Mouse (Mus musculus): ENCODE measurements at regions not wholly inside any gene's neighbourhood (a gene's known extent, or its start where the extent isn't known, plus 50 kb on each side); places are given as distances from the start of the nearest gene placed in this dataset.

DNA sequence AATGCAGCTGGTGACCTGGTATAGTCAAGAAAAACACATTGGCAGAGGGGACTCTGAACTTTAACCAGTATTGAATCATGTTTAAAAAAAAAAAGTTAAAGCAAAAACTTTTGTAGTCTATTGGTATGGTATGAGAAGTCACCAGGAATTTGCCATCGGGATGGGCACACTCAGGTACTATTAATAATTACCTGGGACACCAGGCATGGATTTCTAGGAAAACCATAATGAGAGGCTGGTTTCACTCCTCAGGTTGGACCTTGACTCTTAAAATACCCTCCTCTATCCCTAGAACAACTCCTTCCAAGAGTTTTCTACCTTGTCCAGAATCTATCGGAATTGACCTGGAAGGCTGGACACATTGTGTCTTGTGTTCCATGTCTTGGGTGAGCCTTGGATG lies 155.5 kb upstream of the Foxq1 start:
- DNase-seq (ENCODE audit: low read depth, low spot score), result no peak

DNA sequence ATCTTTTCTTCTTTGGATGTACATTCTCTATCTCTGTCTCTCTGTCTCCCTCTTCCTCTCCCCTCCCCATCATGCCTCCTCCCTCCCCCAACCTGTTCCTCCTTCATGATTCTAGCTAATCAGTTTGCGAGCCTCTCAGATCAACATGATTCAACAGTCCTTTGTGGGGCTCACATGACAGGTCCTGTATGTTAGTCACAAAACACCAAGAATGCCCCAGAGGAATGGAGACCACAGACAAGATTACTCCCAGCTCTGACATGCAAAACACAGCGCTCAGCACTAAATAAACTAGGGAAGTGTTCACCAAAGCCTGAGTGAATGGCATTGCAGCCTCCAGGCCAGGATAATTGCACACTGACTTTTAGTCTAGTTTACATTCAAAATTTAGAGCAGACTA lies 150.6 kb upstream of the Foxq1 start:
- DNase-seq (ENCODE audit: low read depth, low spot score), result no peak

DNA sequence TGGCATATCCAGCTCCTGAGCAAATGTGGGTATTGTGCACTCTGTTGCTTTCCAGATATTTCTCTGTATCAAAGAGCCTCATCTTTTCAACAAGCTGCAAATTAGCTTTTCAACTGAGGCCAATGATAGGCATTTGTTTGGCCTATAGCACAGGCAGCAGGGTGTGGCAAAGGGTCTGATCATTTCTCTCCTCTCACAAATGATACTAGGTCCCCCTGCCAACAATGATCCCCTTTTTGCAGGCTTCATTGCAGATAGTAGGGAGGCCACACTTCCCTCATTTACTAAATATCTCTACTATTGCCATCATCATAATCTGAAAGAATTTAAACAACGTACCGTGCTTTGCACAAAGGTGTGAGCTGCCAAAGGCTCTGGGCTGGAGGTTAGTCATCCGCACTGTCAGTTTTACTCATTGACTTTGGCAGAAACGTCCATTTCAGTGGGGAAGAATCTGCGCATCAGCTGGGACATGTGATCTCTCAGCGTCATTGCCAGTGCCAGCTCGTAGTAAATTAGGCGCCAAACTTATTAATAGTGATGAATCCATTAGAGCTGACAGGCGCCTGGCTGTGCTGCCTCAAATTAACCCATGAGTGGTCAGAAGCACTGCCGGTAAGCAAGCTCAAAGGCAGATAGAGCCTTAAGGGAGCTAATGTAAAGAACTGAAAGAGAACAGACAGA lies 147.4 kb upstream of the Foxq1 start:
- no peak for DNase-seq (ENCODE audit: low read depth, low spot score)

DNA sequence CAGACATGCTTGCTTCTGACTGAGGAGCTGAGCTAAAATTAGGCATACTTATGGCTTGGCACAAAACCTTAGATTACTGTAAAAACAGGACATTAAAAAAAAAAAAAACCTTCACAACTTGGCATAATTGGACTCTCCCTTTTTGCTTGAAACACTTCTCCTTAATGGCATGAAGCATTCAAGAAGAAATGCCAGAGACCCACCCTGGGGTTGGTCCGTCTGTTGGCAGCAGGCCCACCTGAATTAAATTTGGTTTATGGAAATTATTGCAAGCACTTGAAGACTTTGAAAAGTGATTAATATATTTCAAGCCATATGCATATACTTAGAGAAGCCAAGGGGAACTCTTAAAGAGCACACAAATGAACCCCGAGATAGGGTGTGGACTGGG lies 146.8 kb upstream of the Foxq1 start:
- no peak for DNase-seq (ENCODE audit: low read depth, low spot score)

DNA sequence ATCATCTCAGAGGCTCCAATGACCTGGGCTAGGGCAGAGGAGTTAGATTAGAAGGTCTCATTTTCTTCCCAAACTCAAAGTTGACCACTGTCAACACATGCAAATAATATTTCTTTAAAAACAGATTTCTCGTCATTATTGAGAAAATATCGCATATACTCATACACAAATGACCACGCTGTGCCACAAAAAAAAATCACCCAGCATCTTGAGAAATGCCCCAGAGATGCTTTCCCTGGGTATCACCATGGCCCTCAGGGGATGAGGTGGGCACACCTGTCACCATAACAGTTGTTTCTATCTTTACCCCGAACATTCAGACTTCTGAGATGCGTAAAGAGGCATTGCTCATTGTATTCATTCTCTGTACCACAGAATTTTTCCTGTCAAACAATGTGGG lies 134.4 kb upstream of the Foxq1 start:
- no peak for DNase-seq (ENCODE audit: low read depth, low spot score)

DNA sequence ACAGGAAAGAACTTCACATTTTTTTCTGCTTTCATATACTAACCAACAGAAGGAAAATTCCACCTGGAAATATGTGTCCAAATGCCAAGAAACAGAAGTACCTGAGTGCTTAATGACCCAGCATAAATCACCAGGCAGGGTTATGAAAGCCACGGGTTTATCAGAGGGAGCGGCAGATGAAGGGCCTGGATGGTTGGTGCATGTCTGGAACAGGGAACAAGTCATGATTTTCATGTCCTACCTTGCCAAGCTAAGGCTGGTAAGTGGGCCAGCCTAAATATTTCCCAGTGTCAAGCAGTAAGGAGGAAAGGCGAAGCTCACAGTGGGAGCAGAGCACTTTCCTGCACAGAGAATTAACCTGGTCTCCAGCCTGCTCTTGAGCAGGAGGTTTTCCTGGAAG lies 132.3 kb upstream of the Foxq1 start:
- no peak for DNase-seq (ENCODE audit: low read depth, low spot score)

DNA sequence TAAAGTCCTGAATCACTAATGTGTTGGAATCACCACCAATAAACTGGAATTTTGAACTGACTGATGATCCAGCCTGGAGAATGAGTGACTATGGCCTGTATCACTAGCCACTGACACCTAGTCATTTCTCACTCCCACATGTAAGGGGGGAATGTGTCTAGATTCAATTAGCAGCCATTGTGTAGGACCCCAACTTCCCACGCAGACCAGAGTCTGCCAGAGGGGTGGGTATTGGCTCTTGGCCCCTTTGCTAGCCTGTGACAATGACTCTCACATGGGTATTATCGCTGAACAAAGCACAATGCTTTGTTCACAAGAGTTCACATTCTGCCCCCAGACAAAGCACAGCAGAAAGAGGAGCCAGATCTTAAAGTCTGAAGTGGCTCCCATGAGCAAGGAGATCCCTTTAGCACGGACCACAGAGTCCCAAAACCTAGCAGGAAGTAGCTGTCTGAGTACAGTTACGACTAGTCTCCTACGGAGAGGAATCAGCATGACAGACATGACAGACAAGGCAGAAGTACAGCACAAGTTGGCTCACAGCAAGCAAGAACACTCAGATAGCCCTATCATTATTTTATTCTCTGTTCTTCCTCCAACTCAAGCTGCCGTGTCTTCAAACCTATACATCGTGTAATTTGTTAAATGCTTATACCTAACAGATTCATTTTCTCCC lies 130.0 kb upstream of the Foxq1 start:
- DNase-seq (ENCODE audit: low read depth, low spot score), result no peak

DNA sequence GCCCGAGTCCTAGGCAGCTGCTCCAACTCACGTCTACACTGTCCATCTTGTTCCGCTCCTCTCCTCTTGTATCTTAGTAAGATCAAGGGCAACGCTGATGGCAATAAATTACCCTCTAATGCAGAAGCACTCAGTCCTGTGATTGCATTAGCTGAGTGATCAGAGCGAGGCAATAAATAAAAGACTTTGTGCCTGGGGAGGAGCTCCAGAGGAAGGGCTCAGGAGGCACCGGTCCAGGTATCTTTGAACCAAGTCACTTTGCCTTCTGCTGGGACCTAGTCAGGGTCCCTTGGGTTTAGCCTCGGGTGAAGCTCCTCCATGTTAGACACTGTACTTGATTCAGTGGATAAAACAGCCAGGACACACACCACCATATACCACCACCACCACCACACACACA lies 119.5 kb upstream of the Foxq1 start:
- DNase-seq (ENCODE audit: low read depth, low spot score), result no peak

DNA sequence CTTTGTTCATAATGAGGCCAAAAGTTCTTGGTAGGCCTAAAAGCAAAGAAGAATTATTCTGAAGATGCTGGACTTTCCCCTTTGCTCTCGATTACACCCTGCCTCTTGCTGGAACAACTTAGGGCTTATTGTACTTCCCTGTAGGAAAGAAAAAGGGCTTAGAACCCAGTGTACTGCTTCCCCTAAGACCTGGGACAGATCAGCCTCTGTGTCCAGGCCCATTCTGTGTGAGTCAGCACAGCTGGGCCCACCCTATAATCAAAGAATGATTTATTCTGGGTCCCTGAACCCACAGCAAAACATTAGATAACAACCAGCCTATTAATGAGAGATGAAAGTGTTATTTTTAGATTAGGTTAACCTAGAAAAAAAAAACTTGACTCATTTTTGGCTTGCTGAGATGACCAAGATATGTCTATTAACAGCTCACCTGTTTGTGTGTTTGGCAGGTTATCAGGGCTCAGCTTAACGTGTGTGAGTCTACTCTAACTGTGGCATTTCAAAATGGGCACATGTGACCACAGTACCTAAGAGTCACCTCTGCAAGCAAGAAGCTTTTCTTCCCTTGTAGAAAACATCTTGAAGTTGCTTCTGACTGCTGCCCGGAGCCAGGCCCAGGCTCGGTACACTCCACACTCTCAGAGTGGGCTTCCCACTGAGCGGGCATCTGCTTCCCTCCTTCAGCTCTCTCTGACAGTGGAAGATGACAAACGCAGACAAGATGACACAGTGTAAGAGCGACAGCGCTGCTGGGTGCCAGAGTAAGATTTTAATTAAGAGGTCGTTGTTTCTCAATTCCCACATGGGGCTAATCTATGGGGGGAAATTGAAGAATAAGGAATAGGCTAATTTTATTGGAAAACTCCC lies 115.9 kb upstream of the Foxq1 start:
- no peak for DNase-seq (ENCODE audit: low read depth, low spot score)

DNA sequence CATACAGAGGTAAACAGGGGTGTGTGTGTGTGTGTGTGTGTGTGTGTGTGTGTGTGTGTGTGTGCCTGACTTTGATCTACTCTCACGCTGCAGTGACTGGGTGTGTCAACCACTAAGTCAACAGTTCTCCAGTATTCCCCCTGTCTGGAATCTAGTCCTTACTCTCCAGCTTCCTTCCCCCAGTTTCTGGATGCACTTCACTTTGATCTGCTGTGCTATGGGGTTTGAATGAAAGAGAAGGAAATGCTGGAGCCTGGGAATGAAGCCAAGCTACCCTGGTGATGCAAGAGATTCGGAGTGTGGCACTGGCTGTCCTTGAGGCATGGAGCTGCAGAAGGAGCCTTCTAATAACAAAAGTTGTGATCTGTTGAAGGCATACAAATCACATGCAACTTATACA lies 97.1 kb upstream of the Foxq1 start:
- DNase-seq (ENCODE audit: low read depth, low spot score), result no peak

DNA sequence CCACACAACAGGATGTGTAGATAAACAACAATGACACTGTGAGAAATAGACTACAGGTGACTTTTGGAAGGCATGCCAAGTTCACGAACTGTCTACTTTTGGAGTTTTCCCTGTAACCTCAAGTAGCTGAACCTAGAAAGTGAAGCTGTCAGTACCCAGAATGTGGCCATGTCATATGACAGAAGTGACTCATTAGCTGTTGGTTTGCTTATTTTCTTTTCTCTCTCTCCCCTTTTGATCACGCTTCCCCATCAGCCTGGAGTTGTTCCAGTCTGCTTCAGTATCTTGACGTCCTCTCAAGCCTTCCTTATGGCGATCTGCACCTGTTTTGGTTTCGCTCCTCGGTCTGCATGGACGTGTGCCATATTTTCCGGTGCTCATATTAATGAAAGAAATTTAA lies 90.8 kb upstream of the Foxq1 start:
- DNase-seq (ENCODE audit: low read depth, low spot score), result no peak

DNA sequence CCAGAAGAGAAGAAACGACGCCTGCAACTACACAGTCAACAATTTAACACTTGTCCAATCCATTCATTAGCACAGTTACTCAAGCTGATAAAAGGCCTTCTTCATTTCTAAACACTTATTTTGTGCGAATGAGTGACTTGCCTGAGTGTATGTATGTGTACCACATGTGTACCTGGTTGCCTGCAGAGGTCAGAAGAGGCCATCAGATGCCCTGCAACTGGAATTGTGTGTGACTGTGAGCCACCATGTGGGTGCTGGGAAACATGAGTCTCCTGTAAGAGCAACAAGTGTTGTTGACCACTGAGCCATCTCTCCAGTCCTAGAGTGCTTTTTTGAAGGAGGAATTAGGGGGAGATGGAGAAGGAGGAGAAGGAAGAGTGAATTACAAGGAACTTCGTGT lies 90.2 kb upstream of the Foxq1 start:
- no peak for DNase-seq (ENCODE audit: low read depth, low spot score)

DNA sequence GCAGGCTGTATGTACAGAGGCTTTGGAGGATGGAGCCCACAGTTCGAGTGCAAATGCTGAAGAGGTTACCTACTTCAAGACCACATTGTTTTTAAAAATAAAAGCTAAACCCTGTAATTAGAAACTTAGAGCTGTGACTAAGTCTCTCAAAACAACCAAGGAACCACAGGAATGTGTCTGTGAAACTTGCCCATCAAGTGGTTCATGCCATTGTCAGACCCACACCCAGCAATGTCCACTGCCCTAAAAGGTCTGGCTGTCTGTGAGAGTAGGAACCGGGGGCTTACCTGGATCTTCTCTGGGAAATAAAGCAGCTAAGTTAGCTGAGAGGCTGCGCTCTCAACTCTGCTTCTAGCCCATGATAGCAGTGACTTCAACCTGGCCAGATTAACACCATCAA lies 87.8 kb upstream of the Foxq1 start:
- DNase-seq (ENCODE audit: low read depth, low spot score), result no peak

DNA sequence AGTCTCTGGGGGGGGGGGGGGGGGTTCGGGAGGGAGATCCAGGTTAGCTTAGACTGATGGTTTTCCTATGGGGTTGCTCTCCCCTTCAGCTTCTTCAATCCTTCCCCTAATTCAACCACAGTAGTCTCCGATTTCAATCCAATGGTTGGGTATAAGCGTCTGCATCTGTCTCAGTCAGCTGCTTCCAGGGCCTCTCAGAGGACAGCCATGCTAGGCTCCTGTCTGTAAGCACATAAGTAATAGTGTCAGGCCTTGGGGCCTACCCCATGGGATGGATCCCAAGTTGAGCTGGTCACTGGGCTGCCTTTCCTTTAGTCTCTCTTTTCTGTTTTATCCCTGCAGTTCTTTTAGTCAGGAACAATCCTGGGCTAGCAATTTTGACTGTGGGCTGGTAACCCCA lies 87.0 kb upstream of the Foxq1 start:
- no peak for DNase-seq (ENCODE audit: low read depth, low spot score)

DNA sequence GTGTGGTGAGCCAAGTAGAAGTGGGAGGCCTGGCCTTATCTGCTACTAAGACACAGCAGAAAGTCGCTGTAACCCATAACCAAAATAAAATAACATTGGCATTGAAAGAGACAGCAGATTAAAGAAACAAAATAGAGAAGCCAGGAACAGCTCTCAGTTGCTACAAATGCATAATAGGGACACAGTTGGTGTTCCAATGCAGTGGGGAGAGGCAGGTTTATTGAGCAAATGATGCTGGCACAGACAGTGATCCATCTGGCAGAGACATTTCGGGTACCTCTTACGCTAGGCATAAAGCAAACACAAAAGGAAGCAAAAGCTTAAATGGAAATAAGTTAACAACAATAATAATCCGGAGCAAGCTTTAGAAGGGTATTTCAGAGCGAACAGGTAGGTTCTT lies 83.6 kb upstream of the Foxq1 start:
- no peak for DNase-seq (ENCODE audit: low read depth, low spot score)

DNA sequence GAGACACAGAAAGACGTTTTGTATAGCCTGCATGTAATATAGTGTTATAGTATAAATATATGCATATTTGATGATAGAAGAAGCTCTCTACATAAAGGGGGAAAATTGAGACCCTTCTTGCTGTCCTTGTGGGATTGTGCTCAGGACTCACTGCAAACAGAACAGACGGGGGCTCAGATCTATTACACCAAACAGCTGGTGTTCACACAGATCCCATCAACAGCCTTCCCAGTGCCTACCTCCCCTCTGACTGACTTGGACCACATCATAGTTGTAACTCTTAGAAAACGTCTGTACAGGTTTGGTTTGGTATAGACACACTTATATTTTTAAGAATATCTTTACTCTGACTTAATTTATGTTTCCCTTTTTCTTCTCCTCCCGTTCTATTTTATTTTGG lies 83.1 kb upstream of the Foxq1 start:
- no peak for DNase-seq (ENCODE audit: low read depth, low spot score)

DNA sequence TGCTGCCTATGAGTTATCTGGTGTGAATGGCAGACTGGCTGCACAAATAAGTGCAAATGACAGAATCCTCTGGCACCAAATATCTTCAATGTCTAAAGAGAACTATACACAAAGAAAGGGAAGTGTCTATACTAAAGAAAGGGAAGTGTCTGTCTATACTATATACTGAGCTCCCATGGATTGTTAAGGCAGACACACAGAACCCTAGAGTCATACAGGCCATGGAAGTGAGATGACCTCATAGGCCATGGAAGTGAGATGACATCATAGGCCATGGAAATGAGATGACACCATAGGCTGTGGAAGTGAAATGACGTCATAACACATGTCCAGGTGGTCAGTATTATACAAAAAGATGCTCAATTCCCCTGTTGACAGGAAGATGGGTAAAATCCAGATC lies 82.7 kb upstream of the Foxq1 start:
- no peak for DNase-seq (ENCODE audit: low read depth, low spot score)

DNA sequence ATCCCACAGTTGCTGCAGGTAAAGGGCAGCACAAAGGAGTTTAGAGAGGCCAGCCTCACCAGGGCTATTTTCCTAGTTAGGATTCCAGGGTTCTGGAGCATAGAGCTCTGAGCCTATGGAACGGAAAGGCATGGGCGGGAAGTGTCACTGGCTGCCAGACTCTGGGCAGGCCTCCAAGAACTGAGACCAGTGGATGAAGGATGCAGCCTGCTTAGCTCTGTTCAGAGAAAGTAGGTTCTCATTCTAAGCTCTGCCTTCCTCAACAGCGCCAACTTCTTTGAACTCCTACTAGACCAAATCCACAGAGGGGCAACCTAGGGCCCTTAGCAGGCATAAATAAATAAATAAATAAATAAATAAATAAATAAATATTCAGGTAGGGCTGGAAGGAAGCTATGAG lies 80.1 kb upstream of the Foxq1 start:
- no peak for DNase-seq (ENCODE audit: low read depth, low spot score)

DNA sequence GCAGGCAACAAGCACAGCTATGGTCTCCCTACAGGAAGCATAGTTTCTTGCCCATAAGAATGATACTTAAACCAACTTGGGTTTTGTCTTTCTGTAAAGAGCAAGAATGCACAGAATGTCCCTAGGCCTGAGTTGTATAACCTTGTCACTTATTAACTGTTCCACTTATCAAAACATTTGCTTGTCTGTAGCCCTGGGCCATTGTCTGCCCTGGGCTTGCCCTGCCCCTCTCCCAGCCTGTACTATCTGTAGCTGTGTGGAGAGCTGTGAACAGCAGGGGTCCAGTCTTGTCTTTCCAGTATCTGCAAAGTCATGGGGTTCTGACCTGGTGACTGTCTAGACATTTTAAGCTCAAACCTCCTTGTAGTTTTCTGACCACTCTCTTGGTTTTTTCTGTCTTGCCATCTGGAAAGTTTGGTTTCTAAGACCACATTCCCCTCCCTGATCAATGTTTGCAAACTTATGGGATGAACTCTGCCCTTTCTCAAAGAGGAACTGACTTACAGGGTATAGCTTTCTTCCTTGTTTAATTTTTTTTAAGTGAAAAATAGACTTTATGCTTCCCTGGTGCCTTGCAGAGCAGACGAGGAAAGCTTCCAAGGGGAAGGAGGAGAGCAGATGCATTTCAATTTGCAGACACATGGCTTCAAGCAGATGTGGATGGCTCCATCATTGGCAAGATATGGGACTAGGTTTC lies 78.6 kb upstream of the Foxq1 start:
- no peak for DNase-seq (ENCODE audit: low read depth, low spot score)

DNA sequence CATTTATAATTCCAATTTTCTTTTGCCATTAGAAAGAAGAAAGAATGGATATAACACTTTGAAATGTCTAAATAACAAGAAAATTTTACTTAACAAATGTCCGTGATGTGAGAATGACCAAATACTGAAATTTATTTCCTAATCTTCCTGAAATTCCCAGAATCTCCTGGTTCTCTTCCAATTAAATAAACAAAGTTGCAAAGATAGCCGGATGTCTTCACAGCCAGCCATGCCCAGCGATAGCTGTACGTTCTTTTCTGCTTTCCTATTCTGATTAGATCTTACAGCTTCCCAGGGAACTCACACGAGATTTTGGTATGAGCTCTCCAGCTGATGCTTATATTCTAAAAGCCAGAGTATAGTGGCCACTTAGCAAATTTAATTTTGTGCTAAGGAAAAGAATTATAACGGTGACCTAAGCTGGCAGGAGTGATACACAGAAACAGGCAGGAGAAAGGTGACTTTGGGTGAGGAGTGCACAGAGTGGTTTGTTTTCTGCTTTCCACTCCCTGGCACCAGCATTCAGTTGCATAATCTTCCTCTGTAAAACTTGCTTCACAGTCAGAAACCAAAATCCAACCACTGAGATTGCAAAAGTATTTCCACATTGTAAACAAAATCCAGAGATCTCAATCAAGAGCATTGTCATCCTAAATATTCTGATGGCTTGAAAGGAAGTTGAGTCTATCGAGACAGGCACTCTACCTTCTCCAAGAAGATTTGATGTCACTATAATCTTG lies 74.7 kb upstream of the Foxq1 start:
- no peak for DNase-seq (ENCODE audit: low read depth, low spot score)

DNA sequence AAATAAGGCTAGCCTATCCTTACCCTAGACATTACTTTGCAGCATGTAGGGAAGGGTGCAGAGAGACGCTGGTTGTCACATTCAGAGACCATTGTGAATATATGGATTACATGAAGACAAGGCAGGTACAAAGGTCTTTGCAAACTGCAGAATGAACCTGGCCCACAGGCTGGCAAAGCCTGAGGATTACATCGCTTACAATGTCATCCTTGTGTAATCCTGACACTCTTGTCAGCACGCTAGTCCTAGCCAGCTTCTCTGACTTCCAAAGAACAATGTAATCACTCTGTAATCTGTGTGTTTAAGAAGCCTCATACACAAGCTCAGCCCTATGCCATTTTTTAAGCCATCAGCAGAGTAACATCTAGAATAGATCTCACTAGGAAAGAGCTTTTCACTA lies 69.6 kb upstream of the Foxq1 start:
- no peak for DNase-seq (ENCODE audit: low read depth, low spot score)

DNA sequence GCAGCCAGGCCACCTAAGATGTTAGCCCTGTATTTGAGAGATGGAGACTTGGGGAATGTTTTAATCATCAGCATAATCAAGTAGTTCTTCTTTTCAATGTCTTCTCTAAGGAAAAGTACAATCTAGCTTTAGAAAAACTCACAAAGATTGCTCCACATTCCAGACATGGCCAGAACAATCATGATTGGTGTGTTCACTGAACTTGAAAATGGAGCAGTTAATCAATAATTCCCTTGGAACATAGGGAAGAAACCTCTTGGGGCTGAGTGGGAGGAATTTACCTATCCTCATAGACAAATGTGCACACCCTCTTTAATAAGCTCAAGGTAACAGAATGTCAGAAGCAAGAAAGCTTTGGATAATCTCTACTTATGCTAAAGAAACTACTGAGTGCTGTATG lies 67.7 kb upstream of the Foxq1 start:
- no peak for DNase-seq (ENCODE audit: low read depth, low spot score)

Data from forelimb bud, embryonic 11.5 days (tissue).